Mouse (Mus musculus): ENCODE data around the gene Fes. TPM values are rescaled to one million over a fixed set of nuclear protein-coding genes. Genes with fewer than 3 reads are reported as not detected.

Gene Fes
- polyA plus RNA-seq, 1 experiment from 2014 or later: 3.2 TPM

DNA sequence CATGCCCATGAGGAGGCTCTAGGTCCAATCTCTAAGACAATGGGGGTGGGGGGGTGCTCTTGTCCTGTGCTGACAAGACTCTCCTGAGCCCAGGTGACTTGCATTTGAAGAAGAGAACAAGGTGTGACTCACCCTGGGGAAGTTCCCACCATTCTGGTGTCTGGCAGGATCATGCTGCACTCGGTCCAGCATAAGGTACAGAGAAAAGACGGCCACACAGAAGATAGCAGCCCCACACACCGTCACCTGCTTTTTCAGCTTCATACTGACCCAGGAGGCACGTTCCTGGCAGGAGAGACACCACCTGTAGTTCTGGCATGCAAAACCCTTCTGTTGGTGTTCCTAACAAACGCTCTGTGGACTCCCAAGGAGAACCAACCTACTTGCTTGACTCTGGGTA, 18.3 kb downstream of the Fes start:
- Histone ChIP-seq H3K4me1 (ENCODE audit: control insufficient read depth, insufficient read depth, low read length) (peaks cover 14% of the 10 kb centered on the region), H3K4me2 (ENCODE audit: low read length) (peak overlapping the region; percentile 75), H3K27me3 (ENCODE audit: control insufficient read depth, insufficient read depth, low read length) (no peaks in the 10 kb centered on the region), H3K9ac (replicated peaks; ENCODE audit: low read length) (peak overlapping the region; percentile 86), H3K9me3 (ENCODE audit: control insufficient read depth, low read length) (no peaks in the 10 kb centered on the region), H3K4me3 (replicated peaks; ENCODE audit: low read depth, low read length) (peak overlapping the region; percentile 76; the same call in 1 of the 2 replicates), H3K36me3 (ENCODE audit: control insufficient read depth, insufficient read depth, low read length) (peaks cover 36% of the 10 kb centered on the region), H3K27ac (replicated peaks; ENCODE audit: low read depth, low read length) (no peak overlapping the region)
- WGBS: 71% methylated on average over 5 of the region's 5 CpGs
- ATAC-seq (ENCODE audit: low FRiP score, low TSS enrichment) (no peak), DNase-seq (no peak)

DNA sequence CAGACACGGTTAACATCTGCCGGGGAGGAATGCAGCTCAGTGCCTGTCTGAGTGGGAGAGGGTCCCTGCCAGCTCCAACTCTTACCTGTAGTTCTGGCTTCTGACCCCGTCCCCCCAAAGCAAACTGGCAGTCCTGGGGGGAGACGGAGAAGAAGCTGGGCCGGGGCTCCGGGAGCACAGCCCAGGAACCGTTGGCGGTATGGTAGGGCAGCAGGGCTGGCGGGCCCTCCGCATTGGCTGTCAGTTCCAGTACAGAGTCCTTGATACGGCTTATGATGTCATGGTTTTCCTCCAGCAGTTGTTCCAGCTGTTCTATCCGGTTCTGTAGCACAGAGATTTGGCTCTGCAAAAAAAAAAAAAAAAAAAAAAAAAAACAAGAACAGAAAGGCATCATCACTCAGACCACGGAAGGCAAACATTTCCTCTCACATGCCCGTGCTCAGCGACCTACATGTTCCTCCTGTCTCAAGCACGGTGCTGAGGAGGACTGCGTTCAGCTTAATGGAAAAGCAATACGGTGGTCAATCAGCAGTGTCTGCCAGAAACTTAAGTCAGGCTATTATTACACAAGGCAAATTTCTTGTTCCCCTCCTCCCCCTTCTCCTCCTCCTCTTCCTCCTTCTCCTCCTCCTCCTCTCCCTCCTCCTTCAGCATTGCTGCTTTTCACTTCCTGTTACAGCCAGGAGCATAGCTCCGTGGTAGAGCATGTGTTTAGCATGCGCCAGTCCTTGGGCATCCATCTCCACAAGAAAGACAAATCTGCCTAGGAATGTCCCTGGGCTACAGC, 18.9 kb downstream of the Fes start:
- Histone ChIP-seq H3K27ac (replicated peaks; ENCODE audit: low read depth, low read length) (no peak overlapping the region), H3K4me3 (replicated peaks; ENCODE audit: low read depth, low read length) (no peak overlapping the region; the same call in 1 of the 2 replicates), H3K4me2 (ENCODE audit: low read length) (peak overlapping the region; percentile 75), H3K27me3 (ENCODE audit: control insufficient read depth, insufficient read depth, low read length) (no peaks in the 10 kb centered on the region), H3K4me1 (ENCODE audit: control insufficient read depth, insufficient read depth, low read length) (peaks cover 14% of the 10 kb centered on the region), H3K9ac (replicated peaks; ENCODE audit: low read length) (no peak overlapping the region), H3K36me3 (ENCODE audit: control insufficient read depth, insufficient read depth, low read length) (peaks cover 42% of the 10 kb centered on the region), H3K9me3 (ENCODE audit: control insufficient read depth, low read length) (no peaks in the 10 kb centered on the region)
- WGBS: 87% methylated on average over 20 of the region's 20 CpGs
- DNase-seq (no peak), ATAC-seq (ENCODE audit: low FRiP score, low TSS enrichment) (no peak)

DNA sequence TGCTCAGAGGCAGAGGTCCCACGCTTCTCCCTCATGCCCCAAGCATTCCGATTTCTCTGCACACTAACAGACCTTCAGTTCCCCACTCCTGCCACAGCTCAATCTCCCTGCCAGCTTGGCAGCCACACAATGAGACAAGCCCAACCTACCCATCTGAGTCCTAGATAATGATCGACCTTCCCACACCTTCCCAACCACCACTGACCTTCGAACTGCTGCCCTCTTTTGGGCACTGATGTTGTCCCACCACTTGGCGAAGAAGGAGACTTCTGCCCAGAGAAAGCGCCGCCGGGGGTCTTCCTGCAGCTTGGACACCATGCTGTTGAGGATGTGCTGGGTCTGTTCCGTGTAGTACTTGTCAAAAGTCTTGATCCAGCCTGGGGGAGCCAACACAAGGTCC, 19.7 kb downstream of the Fes start:
- Histone ChIP-seq H3K27ac (replicated peaks; ENCODE audit: low read depth, low read length) (no peak overlapping the region), H3K36me3 (ENCODE audit: control insufficient read depth, insufficient read depth, low read length) (peaks cover 50% of the 10 kb centered on the region), H3K4me2 (ENCODE audit: low read length) (no peak overlapping the region), H3K27me3 (ENCODE audit: control insufficient read depth, insufficient read depth, low read length) (no peaks in the 10 kb centered on the region), H3K9me3 (ENCODE audit: control insufficient read depth, low read length) (no peaks in the 10 kb centered on the region), H3K4me1 (ENCODE audit: control insufficient read depth, insufficient read depth, low read length) (peaks cover 14% of the 10 kb centered on the region), H3K9ac (replicated peaks; ENCODE audit: low read length) (no peak overlapping the region), H3K4me3 (replicated peaks; ENCODE audit: low read depth, low read length) (no peak overlapping the region)
- WGBS: 90% methylated on average over 9 of the region's 9 CpGs
- DNase-seq (no peak), ATAC-seq (ENCODE audit: low FRiP score, low TSS enrichment) (no peak)

DNA sequence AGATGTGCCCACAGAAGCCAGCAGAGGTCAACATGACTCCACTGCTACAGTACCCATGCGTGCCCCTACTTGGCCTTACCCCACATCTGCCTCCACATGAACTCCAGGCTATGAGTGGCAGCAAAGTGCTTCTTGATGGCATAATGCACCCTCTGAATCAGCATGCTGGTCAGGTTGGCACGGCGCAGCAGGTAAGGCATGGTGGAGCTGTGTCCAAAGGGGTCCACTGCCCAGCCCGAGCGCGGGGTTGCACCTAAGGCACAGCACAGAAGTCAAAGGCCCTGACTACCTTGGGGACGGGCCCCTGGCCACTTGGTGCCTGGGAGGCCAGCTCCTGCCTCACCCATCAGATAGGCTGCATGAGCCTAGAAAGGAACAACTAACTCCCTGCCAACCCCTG, 20.5 kb downstream of the Fes start:
- Histone ChIP-seq H3K9ac (replicated peaks; ENCODE audit: low read length) (no peak overlapping the region), H3K9me3 (ENCODE audit: control insufficient read depth, low read length) (no peaks in the 10 kb centered on the region), H3K36me3 (ENCODE audit: control insufficient read depth, insufficient read depth, low read length) (peaks cover 58% of the 10 kb centered on the region), H3K4me1 (ENCODE audit: control insufficient read depth, insufficient read depth, low read length) (peaks cover 14% of the 10 kb centered on the region), H3K4me3 (replicated peaks; ENCODE audit: low read depth, low read length) (no peak overlapping the region), H3K4me2 (ENCODE audit: low read length) (no peak overlapping the region), H3K27me3 (ENCODE audit: control insufficient read depth, insufficient read depth, low read length) (no peaks in the 10 kb centered on the region), H3K27ac (replicated peaks; ENCODE audit: low read depth, low read length) (no peak overlapping the region)
- WGBS: 96% methylated on average over 7 of the region's 7 CpGs
- DNase-seq (no peak), ATAC-seq (ENCODE audit: low FRiP score, low TSS enrichment) (no peak)

DNA sequence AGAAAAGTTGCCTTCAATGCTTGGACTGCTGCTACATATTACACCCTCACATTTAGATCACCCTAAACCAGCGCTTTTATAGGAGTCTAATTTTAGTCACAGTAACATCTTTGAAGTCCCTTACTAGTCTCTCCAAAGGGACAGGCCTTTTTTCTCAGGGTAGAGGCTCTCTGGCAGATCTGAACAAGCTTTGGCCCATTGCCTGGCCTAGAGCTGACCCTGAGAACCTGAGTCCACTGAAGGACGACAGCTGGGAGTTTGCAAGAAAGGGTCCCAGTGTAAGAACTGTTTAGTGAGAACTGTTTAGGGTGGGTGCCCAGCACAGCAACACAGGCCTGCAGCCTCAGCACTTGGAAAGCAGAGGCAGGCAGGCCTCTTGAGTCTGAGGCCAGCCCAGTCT, 22.0 kb downstream of the Fes start:
- H3K27ac ChIP-seq (replicated peaks; ENCODE audit: low read depth, low read length): no peak overlapping the region
- WGBS: 88% methylated on average over 2 of the region's 2 CpGs
- no peak overlapping the region for H3K4me3 ChIP-seq (replicated peaks; ENCODE audit: low read depth, low read length)

DNA sequence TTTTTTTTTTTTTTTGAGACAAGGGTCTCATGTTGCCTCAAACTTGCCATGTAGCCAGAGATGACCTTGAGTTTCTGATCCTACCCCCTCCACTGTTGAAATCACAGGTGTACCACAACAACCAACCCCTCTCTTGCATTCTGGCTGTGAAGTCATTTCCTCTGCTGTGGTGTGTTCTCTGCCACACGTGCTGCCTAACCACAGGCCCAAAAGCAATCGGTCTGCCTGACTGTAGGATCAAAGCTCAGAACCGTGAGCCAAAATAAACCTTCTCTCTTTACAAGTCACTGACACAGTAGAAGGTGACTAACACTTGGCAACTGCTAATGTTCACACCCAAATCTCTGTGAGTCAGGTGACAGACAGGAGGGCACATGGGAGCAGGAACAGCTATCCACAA, 27.3 kb downstream of the Fes start:
- WGBS: 74% methylated on average over 3 of the region's 3 CpGs
- H3K27ac ChIP-seq (replicated peaks; ENCODE audit: low read depth, low read length): no peak overlapping the region
- ATAC-seq (ENCODE audit: low FRiP score, low TSS enrichment): no peak

More for the DNA sequence above, 22.0 kb downstream of the Fes start:
- no peak for DNase-seq
- Histone ChIP-seq H3K4me2 (ENCODE audit: low read length) (no peak overlapping the region), H3K9ac (replicated peaks; ENCODE audit: low read length) (no peak overlapping the region), H3K9me3 (ENCODE audit: control insufficient read depth, low read length) (no peaks in the 10 kb centered on the region), H3K36me3 (ENCODE audit: control insufficient read depth, insufficient read depth, low read length) (peaks cover 73% of the 10 kb centered on the region), H3K4me1 (ENCODE audit: control insufficient read depth, insufficient read depth, low read length) (peaks cover 14% of the 10 kb centered on the region), H3K27me3 (ENCODE audit: control insufficient read depth, insufficient read depth, low read length) (no peaks in the 10 kb centered on the region)
- ATAC-seq (ENCODE audit: low FRiP score, low TSS enrichment): no peak

DNA sequence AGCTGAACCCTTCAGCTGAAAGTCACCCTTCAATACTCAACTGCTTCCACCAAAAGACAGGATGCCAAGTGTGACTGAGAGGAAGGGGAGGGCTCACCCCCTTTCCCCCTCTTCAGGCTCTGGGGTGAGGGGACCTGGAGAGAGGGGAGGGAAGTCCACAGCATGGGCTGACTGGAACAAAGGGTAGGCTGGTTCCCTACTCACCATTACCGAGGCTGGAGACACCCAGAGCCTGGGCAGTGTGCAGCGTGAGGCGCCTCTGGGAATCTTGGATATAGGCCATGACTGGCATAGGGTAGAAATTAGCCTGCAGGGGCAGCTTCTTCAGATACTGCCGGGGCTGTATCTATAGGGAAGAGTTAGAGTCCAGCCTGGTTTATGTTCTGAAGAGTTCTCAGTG, 29.7 kb downstream of the Fes start:
- Histone ChIP-seq H3K27me3 (ENCODE audit: control insufficient read depth, insufficient read depth, low read length) (no peaks in the 10 kb centered on the region), H3K9me3 (ENCODE audit: control insufficient read depth, low read length) (no peaks in the 10 kb centered on the region), H3K4me1 (ENCODE audit: control insufficient read depth, insufficient read depth, low read length) (no peaks in the 10 kb centered on the region), H3K9ac (replicated peaks; ENCODE audit: low read length) (no peak overlapping the region), H3K4me3 (replicated peaks; ENCODE audit: low read depth, low read length) (no peak overlapping the region), H3K36me3 (ENCODE audit: control insufficient read depth, insufficient read depth, low read length) (peaks cover 91% of the 10 kb centered on the region), H3K4me2 (ENCODE audit: low read length) (no peak overlapping the region), H3K27ac (replicated peaks; ENCODE audit: low read depth, low read length) (no peak overlapping the region)
- WGBS: 62% methylated on average over 4 of the region's 4 CpGs
- no peak for ATAC-seq (ENCODE audit: low FRiP score, low TSS enrichment)
- no peak for DNase-seq

More for the DNA sequence above, 27.3 kb downstream of the Fes start:
- Histone ChIP-seq H3K36me3 (ENCODE audit: control insufficient read depth, insufficient read depth, low read length) (peaks cover 93% of the 10 kb centered on the region), H3K4me2 (ENCODE audit: low read length) (no peak overlapping the region), H3K4me3 (replicated peaks; ENCODE audit: low read depth, low read length) (no peak overlapping the region), H3K9ac (replicated peaks; ENCODE audit: low read length) (no peak overlapping the region), H3K9me3 (ENCODE audit: control insufficient read depth, low read length) (no peaks in the 10 kb centered on the region), H3K4me1 (ENCODE audit: control insufficient read depth, insufficient read depth, low read length) (no peaks in the 10 kb centered on the region), H3K27me3 (ENCODE audit: control insufficient read depth, insufficient read depth, low read length) (no peaks in the 10 kb centered on the region)
- DNase-seq: no peak

DNA sequence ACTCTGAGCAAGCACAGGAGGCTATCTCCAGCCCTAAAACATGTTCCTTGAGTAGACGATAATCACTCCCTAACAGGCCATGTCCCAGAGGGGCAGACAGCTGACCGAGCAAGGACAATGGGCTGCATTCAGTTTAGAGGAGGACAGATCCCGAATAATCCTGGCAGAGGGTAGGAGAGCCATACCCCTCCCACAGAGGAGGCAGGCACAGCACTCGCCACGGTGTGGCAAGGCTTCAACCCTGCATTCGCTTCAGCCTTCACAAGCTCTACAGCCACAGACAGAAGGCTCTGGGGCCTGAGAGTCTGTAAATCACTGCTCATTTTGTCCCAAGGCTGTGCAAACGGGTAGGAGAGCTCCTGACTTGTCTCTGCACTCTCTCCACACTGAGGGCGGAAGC, 30.6 kb downstream of the Fes start:
- ATAC-seq (ENCODE audit: low FRiP score, low TSS enrichment): no peak
- Histone ChIP-seq H3K36me3 (ENCODE audit: control insufficient read depth, insufficient read depth, low read length) (peaks cover 91% of the 10 kb centered on the region), H3K4me2 (ENCODE audit: low read length) (no peak overlapping the region), H3K4me3 (replicated peaks; ENCODE audit: low read depth, low read length) (no peak overlapping the region), H3K9me3 (ENCODE audit: control insufficient read depth, low read length) (no peaks in the 10 kb centered on the region), H3K9ac (replicated peaks; ENCODE audit: low read length) (no peak overlapping the region), H3K27me3 (ENCODE audit: control insufficient read depth, insufficient read depth, low read length) (no peaks in the 10 kb centered on the region), H3K4me1 (ENCODE audit: control insufficient read depth, insufficient read depth, low read length) (no peaks in the 10 kb centered on the region), H3K27ac (replicated peaks; ENCODE audit: low read depth, low read length) (no peak overlapping the region; the same call in 1 of the 2 replicates)
- WGBS: 16% methylated on average over 8 of the region's 8 CpGs
- peak; percentile 29 for DNase-seq

DNA sequence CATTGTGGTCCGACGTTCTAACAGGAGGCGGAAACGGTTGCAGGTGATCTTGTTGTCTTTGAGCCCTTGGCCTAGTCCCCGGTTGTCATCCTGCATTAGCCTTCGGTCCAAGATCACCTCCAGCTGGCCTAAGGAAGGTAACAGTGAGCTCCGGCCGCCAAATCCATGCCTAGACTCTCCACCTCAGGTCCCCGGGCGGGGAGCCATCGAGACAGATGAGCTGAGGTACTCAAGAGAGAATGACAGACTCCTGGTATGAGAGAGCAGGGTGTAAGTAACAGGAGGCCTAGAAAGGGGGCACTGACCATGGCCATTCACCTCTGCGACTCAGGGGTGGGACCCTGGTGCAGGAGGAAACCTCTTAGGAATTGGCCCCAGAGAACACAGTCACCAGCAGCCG, 31.4 kb downstream of the Fes start:
- Histone ChIP-seq H3K27me3 (ENCODE audit: control insufficient read depth, insufficient read depth, low read length) (no peaks in the 10 kb centered on the region), H3K4me1 (ENCODE audit: control insufficient read depth, insufficient read depth, low read length) (no peaks in the 10 kb centered on the region), H3K36me3 (ENCODE audit: control insufficient read depth, insufficient read depth, low read length) (peaks cover 90% of the 10 kb centered on the region), H3K9me3 (ENCODE audit: control insufficient read depth, low read length) (no peaks in the 10 kb centered on the region), H3K27ac (replicated peaks; ENCODE audit: low read depth, low read length) (no peak overlapping the region; the same call in 1 of the 2 replicates), H3K4me3 (replicated peaks; ENCODE audit: low read depth, low read length) (no peak overlapping the region), H3K9ac (replicated peaks; ENCODE audit: low read length) (no peak overlapping the region), H3K4me2 (ENCODE audit: low read length) (no peak overlapping the region)
- ATAC-seq (ENCODE audit: low FRiP score, low TSS enrichment) (no peak), DNase-seq (no peak)
- 89% methylated on average over 13 of the region's 13 CpGs for WGBS

Data from midbrain, embryonic 14.5 days (tissue).